Mouse (Mus musculus) adipocyte (in vitro differentiated cells): ENCODE measurements at regions not wholly inside any gene's neighbourhood (a gene's known extent, or its start where the extent isn't known, plus 50 kb on each side); places are given as distances from the start of the nearest gene placed in this dataset.

Experiments used
- DNase-seq: peaks from one replicate; pipeline ENCODE4 v3.0.0-alpha.2; 2016; ENCODE audit warnings: low spot score

DNA sequence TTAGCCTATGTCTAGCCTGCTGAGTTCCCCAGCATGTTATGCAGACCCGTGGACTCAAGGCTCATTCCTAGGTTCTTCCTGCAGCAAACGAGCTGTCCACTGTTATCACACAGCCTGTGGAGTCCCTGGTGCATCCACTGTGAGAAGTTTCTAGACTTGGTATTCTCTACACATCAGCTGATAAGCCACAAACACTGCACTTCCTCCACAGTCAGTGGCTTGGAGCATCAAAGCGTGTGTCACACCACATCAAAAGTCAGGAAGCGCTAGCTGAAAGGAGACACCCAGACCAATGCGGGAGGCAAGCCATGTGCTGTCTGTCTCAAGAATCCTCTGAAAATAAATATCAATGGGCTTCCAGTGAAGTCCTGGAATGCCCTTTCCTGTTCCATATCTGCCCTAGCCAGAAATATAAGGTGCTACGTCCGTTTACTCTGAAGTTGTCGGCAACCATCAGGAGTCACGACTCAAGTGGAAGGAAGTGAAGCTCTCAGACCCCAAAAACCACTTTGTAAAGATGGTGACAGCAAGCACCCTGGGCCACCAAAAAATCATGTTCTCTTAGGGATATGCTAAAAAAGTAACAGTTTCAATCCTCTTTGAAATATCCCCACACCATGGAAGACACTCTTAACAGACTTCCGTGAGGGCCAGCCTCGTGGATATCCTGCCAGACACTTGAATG is 227.7 kb downstream of the Adgrl2 start:
- DNase-seq: no peak

DNA sequence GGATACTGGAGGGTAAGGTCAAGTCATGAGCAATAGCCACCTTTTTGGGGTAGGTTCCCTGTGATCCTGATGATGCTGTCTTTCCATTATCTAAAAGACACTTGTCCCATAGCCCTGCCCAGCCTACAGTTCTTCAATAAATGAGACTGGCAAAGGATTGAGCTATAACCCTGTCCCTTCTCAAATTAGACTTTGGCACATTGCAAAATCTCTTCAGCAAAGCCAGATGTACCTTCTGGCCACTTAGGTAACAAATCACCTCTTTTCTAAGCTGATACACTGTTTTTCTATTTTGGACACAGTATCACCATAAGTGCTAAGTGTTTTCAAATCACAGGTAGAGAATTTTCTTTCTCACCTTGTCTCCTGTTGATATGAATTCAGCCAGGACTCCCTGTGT is 228.8 kb downstream of the Adgrl2 start:
- DNase-seq: no peak

DNA sequence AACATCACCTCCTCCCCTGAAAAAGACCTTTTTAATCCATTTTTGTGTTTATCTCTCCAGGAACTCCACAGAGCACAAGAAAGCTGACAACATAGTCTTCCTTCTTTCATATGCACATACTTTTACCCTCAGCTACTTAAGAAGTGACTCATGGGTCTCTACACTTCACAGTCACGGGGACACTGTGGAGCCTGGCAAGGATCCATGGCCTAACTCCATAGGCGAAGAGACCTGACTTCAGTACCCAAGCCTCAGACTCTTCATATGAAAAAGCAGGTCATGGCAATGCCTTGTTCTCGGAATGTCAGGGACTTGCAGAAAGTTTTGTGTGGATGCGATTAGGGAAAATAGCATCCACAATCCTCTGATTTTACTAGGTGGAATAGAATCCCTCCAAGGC is 230.9 kb downstream of the Adgrl2 start:
- no peak for DNase-seq

DNA sequence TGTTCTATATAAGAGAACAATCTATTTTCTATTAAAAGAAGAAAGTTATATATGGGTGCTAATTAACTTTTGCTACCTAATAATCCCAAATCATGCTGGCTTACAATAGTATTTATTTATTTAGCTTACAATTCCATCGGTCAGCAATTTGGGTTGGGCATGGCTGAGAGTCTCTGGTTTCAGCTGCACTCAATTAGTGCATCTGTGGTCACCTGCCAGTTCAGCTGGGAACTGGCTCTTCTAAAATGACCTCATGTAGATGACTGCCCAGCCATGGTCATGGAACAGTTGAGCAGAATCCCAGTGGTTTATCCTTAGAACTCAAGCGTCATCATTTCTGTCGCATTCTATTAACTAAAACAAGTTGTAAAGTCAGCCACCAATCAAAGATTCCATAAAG is 244.1 kb downstream of the Adgrl2 start:
- DNase-seq: no peak

DNA sequence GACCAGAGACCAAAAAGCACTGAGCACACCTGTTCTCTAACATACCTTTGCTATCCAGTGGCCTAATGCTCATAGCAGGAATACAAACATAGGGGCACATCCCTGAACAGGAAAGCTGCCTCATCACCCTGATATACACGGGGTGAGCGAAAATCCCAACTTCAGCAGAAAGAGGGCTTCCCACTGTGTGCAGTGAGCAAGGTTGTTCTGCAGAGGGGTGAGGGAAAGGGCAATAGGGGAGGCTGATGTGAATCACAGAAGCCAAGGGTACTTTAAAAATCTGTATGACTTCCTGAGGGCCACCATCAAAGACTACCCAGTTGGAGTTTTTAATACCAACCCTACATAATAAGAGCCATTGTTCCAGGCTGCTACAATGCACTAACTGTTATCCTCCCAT is 245.7 kb downstream of the Adgrl2 start:
- DNase-seq: no peak

DNA sequence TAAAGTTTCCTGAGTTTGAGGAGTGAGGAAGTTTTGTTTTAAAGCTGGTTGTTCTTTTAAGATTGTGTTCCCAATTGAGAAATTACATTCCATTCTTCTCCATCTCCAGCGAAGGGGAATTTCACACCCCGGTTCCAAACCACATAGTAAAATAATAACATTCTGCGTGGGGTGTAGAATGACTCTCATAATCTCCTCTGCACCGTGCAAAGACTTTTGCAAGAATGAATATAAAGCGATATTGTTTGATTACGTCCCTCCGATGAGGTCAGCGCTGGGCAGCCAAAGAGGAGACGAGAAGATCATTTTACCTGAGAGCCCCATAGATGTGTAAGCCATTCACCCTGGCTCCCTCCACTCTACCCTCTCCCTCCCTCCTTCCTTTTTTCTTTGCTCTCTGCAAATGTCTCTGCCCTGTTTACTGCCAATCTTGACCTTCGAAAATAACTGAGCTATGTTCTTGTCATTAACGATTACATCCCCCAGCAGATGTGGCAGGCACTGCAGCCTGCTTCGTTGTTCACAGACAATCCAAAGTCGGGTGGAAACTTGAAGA is 256.1 kb downstream of the Adgrl2 start:
- DNase-seq: no peak

DNA sequence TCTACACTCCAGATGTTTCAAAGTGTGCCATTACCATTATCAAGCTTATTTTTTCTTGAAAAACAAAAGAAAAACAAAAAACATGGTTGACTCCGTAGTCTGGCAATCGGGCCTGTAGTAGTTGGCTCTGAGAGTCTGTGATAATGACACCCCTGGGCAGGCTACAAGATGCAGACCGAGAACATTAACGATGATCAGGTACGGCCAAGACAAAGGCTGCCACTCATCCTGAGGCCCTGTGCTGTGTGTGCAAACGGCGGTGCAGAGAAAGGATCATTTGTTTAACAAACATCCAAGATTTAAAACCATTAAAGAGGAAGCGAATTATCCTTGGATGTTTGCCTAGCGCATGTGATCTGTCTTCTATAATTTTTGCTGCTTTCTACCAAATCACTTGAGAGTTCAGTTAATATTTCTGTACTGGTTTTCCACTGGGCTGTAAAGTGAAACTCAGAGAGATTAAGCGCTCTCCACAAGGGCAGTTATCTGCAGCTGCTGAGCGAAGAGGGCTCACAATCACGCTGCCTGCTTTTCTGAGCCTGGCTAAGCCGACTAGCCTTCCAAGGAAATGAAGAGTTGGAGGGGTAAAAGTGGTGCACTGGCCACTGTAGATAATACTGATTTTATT is 257.0 kb downstream of the Adgrl2 start:
- DNase-seq: no peak

DNA sequence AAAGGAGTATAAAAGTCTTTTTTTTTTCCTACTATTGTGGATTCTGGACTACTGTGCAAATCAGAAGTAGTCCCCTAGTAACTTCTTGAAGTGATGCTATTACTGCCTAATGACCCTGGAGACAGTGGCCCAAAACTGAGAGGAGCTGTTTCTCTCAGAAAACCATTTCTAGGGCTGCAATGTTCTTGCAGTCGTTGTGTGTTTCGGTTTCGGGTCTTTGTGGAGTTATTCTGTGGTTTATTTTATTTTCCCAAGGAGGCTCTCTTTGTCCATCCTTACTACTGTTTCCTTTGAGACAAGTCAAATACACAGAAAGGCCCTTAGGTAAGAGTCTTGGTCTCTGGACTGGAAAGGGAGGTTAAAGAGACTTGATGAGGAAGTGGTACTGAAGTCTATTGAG is 258.9 kb downstream of the Adgrl2 start:
- DNase-seq: no peak

DNA sequence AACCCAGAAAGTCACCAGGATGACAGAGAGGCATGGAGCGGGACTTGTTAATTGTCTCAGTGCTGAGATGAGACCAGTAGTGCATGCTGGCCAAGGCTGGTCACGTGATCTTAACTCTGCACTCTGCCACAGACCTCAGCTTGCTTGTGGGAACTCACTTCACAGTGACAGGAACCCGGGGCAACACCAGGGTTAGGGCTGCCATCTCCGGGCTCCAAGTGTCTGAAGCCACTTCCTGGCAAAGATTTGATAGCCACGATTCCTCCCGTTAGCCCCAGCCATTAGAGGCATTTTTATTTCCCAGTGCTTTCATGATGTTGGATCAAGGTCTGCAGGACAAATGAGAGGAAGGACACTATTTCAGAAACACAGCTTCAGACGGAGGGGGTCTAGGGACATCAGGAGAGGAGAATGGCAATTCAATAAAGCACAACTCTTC is 261.1 kb downstream of the Adgrl2 start:
- DNase-seq: peak; percentile 8

DNA sequence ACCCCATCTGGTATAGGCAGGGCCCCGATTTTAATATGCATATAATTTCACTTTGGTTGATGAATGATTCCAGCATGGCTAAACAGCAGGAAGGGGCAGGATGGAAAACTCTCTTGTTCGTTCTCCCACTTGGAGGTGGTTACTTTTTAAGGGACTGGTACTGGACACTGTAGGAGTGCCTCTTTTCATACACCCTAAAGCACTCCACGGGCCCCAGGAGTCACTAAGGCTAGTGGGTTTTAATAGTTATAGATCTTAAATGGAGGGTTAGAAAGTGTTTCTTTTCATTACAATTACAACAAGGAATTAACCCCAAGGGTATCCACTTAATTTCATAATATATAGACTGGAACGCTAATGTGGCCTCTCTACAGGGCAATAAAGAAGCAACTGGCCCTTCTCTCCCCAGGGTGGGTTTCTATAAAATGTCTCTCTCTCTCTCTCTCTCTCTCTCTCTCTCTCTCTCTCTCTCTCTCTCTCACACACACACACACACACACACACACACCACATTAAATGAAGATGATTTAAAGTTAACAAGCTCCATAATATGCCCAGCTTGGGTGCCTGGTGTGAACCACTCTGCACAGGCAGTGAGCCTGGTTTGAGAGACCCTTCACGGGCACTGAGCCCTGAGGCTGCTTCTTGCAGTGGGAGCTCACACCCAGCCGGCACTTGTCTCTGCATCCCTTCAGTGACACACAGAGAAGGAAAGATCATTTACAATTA is 261.7 kb downstream of the Adgrl2 start:
- DNase-seq: no peak

DNA sequence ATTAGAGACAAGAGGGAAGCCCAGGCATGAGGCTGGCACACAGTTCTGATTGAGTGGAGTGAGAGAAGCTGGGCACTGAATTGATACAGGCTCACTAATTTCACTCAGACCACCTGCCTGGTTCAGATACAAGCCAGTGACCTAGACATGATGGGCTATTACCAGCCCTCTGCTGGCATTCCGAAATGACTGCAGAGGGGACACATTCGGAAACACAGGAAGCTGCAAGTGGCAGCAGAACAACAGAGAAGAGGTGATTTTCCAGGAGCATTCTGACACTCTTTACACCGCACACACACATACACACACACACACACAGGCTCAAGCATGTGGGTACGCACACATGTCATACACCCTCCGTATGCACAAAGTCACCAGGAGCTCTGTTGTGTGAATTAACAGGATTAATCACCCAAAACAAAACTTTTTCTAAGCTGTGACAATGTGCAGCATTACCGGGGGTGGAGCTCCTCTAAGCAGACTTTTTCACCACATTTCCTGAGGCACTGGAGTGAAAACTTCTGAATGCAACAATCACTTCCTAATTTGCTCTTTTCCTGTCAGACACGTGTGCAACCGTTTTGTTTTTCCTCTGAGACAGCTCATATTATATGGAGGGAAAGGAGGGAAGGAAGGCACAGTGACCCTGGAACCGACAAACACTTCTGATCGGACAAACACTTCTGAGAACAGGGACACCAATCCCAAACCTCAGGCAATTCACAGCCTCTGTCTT is 263.6 kb downstream of the Adgrl2 start:
- no peak for DNase-seq

DNA sequence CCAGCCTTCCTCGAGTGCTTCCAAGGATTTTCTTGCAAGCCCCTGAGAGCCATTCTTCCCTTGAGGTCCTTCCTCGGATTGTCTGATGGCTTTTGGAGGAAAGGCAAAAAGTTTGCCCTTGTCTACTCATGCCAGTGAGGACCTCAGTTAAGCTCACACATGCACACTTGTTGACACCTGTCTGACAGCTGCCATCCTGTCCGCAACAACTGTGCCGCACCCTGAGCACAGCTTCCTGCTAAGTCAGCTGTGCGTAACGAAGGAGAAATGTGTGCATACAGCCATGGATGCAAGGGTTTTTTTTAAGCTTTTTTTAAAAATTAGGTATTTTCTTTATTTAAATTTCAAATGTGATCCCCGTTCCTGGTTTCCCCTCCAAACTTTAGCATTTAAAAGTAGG is 293.8 kb downstream of the Adgrl2 start:
- DNase-seq: no peak

DNA sequence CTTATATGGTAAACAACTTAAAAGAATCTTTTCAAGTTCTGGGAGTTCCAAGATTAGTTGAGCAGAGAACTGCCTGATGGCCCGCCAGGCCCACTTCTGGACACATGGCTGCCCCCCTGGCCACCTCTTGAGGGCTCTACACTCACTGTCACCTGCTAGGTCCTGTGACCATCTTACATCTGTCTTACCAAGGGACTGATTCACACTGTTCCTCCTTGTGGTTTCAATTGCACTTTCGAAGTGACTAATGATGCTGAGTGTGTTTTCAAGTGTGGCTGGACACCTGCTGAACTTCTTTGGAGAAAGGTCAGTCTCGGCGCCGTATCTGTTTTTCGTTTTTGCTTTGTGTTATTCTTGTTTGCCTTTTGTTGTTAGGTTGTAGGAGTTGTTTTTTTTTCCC is 294.9 kb downstream of the Adgrl2 start:
- DNase-seq: no peak

DNA sequence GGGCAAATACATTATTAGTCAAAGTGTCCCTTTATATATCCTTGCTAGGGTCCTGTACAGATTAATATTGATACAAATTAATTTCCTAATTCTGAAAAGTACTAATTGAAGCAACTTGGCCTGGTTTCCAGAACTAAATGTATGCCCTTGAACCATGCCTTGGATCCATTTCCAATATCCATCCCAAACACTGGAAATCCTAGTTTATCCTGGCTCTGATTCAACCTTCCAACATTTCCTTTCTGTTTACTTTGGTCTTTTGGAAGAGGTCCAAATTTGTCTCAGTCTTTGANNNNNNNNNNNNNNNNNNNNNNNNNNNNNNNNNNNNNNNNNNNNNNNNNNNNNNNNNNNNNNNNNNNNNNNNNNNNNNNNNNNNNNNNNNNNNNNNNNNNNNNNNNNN is 307.2 kb downstream of the Adgrl2 start:
- DNase-seq: peak; percentile 8

DNA sequence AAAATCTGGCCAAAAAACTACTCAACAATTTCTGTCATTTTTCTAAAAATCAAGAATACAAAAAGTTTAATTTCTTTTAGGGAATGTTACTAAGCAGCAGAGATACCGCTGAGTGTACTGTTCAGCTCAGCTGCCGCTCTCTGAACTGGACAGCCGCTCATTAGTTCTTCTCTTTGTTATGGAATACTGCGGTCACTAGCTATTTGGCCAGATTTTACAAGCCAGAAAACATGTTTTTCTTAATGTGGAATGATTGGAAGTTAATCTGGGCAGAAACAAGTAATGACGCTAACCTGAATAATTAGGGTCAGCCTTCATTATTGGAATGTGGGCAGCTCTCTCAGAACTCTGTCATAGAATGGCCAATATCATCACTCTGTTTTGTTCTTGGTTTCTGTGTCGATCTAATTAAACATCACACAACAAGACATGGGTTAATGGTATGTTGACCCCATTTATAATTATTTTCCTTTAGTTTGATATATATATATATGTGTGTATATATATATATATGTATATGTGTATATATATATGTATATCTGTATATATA is 307.8 kb downstream of the Adgrl2 start:
- DNase-seq: no peak

DNA sequence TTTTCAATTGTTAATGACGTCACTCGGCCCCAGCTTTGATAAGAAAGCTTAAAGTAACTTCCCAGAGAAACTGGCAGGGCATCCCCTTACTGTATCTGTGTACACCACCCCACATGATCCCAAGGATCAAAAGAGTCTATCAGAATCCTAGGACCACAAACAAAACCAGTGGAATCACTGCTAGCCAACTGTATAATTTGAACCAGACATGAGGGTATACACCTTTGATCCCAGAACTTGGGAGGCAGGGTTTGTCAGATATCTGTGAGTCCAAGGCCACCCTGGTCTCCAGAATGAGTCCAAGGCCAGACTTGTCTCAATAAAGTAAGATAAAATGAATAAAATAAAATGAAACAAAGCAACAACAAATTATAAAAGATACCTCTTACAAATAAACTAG is 309.2 kb downstream of the Adgrl2 start:
- DNase-seq: no peak

DNA sequence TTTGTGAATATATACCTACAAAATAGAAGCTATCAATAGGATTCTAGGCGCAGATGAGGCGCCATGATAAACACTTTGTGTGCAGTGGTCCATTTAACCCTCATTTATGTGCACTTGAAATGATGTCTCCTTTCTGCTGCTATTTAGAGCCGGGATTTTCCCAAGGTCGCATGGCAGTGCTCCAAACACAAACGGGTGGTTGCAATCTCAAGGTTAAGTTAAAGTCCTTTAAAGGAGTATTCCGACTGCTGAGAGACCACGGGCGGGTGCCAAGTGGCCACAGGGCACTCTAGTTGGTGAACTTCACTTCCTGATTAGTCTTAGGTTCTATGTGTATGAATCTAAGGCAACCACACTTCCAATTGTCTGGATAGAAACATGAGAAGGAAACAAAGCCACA is 309.6 kb downstream of the Adgrl2 start:
- no peak for DNase-seq

DNA sequence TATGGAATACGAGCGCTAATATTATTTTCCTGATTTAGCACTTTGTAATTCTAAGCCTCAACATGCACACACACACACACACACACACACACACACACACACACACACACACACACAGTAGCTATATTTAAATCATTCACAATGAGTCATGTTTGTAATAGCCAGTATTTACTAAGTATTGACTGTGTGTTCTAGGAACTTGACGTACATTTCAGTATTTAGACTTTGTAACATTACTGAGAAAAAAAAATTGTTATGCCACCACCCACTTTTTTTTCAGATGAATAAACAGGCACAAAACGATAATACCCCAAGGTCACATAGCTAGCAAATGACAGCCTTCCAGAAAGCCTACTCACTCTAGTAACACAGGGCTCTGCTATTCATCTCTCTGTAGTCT is 310.3 kb downstream of the Adgrl2 start:
- no peak for DNase-seq

DNA sequence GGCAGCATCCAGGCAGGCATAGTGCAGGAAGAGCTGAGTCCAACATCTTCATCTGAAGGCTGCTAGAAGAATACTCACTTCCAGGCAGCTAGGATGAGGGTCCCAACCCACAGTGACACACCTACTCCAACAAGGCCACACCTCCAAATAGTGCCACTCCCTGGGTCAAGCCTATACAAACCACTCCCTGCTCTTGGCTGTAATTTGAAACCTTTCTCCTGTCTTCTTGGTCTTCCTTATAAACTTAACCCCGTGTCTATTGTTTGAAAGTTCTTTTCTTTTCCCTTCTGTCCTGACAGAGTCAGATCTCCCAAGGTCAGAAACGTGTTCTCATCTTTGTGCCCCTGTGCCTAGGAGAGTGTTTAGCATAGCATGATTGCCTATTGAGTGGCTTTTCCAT is 311.2 kb downstream of the Adgrl2 start:
- DNase-seq: no peak

DNA sequence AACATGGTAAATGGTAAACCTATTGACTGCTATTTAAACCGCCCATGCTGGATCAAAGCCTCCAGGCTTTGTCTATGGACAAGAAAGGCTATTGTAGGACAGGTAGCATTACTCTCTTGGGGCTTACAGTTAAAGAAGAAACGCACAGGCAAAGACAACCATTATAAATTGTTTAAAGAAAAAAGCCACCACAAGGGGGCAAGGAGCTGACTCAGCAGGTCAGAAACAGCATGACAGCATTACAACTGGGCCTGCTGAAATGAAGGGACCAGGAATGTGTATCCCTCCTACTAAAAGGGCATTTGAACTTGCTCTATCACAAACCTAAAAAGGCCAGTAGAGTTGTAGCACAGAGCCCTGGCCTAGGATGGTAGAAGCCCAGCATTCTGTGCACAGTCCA is 314.3 kb downstream of the Adgrl2 start:
- no peak for DNase-seq

DNA sequence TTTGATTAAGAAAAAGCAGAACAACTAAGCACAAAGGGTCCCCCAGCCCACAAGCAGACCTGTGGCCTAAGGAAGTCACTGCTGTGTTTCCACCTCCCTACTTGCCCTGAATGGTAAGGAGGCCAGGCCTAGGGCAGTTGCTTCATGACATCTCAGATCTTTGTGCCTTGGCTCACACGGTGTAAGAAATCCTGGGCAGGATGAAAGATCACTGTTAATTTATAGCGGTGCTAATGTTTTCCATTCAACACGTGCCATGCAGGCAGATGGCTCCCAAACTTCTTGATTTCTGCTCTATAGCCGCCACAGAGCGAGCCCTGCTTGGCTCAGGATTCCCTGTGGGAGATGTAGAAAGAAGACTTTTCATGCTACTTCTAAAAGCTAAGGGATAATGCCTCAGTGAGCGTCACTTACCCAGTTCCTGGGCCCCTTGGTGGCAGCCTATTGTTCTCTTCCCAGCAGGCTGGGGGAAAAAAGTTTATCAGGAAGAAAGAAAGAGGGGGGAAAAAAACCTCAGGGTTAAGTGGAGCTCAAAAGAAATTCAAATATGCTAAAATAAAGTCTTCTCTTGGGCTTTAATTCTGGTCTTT is 327.4 kb downstream of the Adgrl2 start:
- no peak for DNase-seq

DNA sequence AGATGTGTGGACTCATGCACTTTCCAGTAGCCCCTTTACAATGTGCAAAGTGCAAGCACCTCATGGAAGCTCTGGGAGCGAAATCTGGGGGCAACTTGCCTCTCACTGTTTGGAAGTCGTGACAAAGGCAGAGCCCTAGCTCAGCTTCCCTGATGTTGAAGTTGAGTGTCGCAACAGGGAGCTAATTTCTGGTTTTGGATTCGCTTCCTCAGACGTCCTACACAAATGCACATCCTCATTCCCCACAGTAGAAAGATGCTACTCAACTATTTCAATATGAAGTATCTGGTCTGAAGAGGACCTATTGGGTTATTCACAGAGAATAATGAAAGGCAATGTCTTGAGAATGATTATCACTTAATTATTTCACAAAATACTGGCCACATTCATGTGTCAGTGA is 331.3 kb downstream of the Adgrl2 start:
- DNase-seq: no peak
